Mouse (Mus musculus): Measurements from ENCODE around the gene Eif4e3. TPM values are rescaled to one million over a fixed set of nuclear protein-coding genes. Genes with fewer than 3 reads are reported as not detected.
A peak's percentile ranks its signal among the peaks of the same experiment; 100 is the strongest.

The Eif4e3 gene
- polyA plus RNA-seq, 1 experiment from 2014 or later, result 10.8 TPM

- Histone ChIP-seq H3K27ac (replicated peaks) (no peak overlapping the region), H3K4me1 (peaks cover 32% of the 10 kb centered on the region), H3K27me3 (ENCODE audit: low read depth, poor library complexity, severe bottlenecking) (no peaks in the 10 kb centered on the region), H3K36me3 (no peaks in the 10 kb centered on the region), H3K9me3 (replicated peaks) (no peaks in the 10 kb centered on the region), H3K4me3 (no peak overlapping the region)
- DNase-seq (ENCODE audit: low spot score), result no peak
- 91% methylated on average over 2 of the region's 2 CpGs for WGBS
Measured at GRCm38 (mm10) chr6:99656088-99656487, 10.5 kb downstream of the Eif4e3 start.

GRCm38 (mm10) chr6:99655488-99655887 is 11.1 kb downstream of the Eif4e3 start:
- no peak overlapping the region for H3K27ac ChIP-seq (replicated peaks)
- H3K4me3 ChIP-seq, result no peak overlapping the region
- H3K4me1 ChIP-seq, result peaks cover 29% of the 10 kb centered on the region
- DNase-seq (ENCODE audit: low spot score), result no peak
- H3K9me3 ChIP-seq (replicated peaks), result no peaks in the 10 kb centered on the region
- no peaks in the 10 kb centered on the region for H3K36me3 ChIP-seq
- 63% methylated on average over 7 of the region's 7 CpGs for WGBS
- H3K27me3 ChIP-seq (ENCODE audit: low read depth, poor library complexity, severe bottlenecking), result no peaks in the 10 kb centered on the region

GRCm38 (mm10) chr6:99654343-99654742 is 12.2 kb downstream of the Eif4e3 start:
- Histone ChIP-seq H3K27ac (replicated peaks) (no peak overlapping the region), H3K4me1 (peaks cover 29% of the 10 kb centered on the region), H3K27me3 (ENCODE audit: low read depth, poor library complexity, severe bottlenecking) (no peaks in the 10 kb centered on the region), H3K36me3 (no peaks in the 10 kb centered on the region), H3K4me3 (no peak overlapping the region), H3K9me3 (replicated peaks) (no peaks in the 10 kb centered on the region)
- WGBS, result 71% methylated on average over 5 of the region's 5 CpGs
- DNase-seq (ENCODE audit: low spot score), result no peak

GRCm38 (mm10) chr6:99652341-99652740 is 14.2 kb downstream of the Eif4e3 start:
- DNase-seq (ENCODE audit: low spot score), result no peak
- H3K9me3 ChIP-seq (replicated peaks), result no peaks in the 10 kb centered on the region
- H3K27me3 ChIP-seq (ENCODE audit: low read depth, poor library complexity, severe bottlenecking), result no peaks in the 10 kb centered on the region
- H3K27ac ChIP-seq (replicated peaks), result 0 out of 2 replicates have a peak overlapping the region, but pooled peaks have one; percentile 28
- 83% methylated on average over 2 of the region's 2 CpGs for WGBS
- no peaks in the 10 kb centered on the region for H3K36me3 ChIP-seq
- peaks cover 24% of the 10 kb centered on the region for H3K4me1 ChIP-seq
- H3K4me3 ChIP-seq, result no peak overlapping the region

- Histone ChIP-seq H3K27me3 (ENCODE audit: low read depth, poor library complexity, severe bottlenecking) (no peaks in the 10 kb centered on the region), H3K27ac (replicated peaks) (no peak overlapping the region), H3K36me3 (peaks cover 7% of the 10 kb centered on the region), H3K9me3 (replicated peaks) (no peaks in the 10 kb centered on the region), H3K4me1 (peaks cover 18% of the 10 kb centered on the region), H3K4me3 (no peak overlapping the region)
- DNase-seq (ENCODE audit: low spot score), result no peak
- WGBS, result 65% methylated on average over 2 of the region's 2 CpGs
Measured at GRCm38 (mm10) chr6:99649307-99649706, 17.3 kb downstream of the Eif4e3 start.

- H3K36me3 ChIP-seq, result peaks cover 7% of the 10 kb centered on the region
- no peak for DNase-seq (ENCODE audit: low spot score)
- no peak overlapping the region for H3K4me3 ChIP-seq
Measured at GRCm38 (mm10) chr6:99646344-99646743, 20.2 kb downstream of the Eif4e3 start.

GRCm38 (mm10) chr6:99644876-99645275 is 21.7 kb downstream of the Eif4e3 start:
- Histone ChIP-seq H3K36me3 (peaks cover 8% of the 10 kb centered on the region), H3K27ac (replicated peaks) (no peak overlapping the region), H3K4me1 (peaks cover 10% of the 10 kb centered on the region), H3K9me3 (replicated peaks) (no peaks in the 10 kb centered on the region), H3K4me3 (no peak overlapping the region), H3K27me3 (ENCODE audit: low read depth, poor library complexity, severe bottlenecking) (no peaks in the 10 kb centered on the region)
- WGBS, result 86% methylated on average over 5 of the region's 5 CpGs
- no peak for DNase-seq (ENCODE audit: low spot score)

More at GRCm38 (mm10) chr6:99646344-99646743, 20.2 kb downstream of the Eif4e3 start:
- 60% methylated on average over 10 of the region's 10 CpGs for WGBS
- Histone ChIP-seq H3K27me3 (ENCODE audit: low read depth, poor library complexity, severe bottlenecking) (no peaks in the 10 kb centered on the region), H3K4me1 (peaks cover 12% of the 10 kb centered on the region), H3K27ac (replicated peaks) (no peak overlapping the region), H3K9me3 (replicated peaks) (no peaks in the 10 kb centered on the region)

- DNase-seq (ENCODE audit: low spot score), result no peak
- 85% methylated on average over 5 of the region's 5 CpGs for WGBS
Measured at GRCm38 (mm10) chr6:99644386-99644785, 22.2 kb downstream of the Eif4e3 start.

GRCm38 (mm10) chr6:99643439-99644199 is 23.0 kb downstream of the Eif4e3 start:
- Histone ChIP-seq H3K27me3 (ENCODE audit: low read depth, poor library complexity, severe bottlenecking) (no peaks in the 10 kb centered on the region), H3K4me1 (peaks cover 10% of the 10 kb centered on the region), H3K4me3 (no peak overlapping the region), H3K9me3 (replicated peaks) (no peaks in the 10 kb centered on the region), H3K27ac (replicated peaks) (no peak overlapping the region), H3K36me3 (peaks cover 11% of the 10 kb centered on the region)
- no peak for DNase-seq (ENCODE audit: low spot score)
- WGBS, result 72% methylated on average over 10 of the region's 10 CpGs

More at GRCm38 (mm10) chr6:99644386-99644785, 22.2 kb downstream of the Eif4e3 start:
- H3K9me3 ChIP-seq (replicated peaks), result no peaks in the 10 kb centered on the region
- peaks cover 10% of the 10 kb centered on the region for H3K4me1 ChIP-seq
- H3K4me3 ChIP-seq, result no peak overlapping the region
- H3K27ac ChIP-seq (replicated peaks), result no peak overlapping the region
- no peaks in the 10 kb centered on the region for H3K27me3 ChIP-seq (ENCODE audit: low read depth, poor library complexity, severe bottlenecking)
- H3K36me3 ChIP-seq, result peaks cover 11% of the 10 kb centered on the region

- Histone ChIP-seq H3K4me3 (no peak overlapping the region), H3K27ac (replicated peaks) (no peak overlapping the region), H3K27me3 (ENCODE audit: low read depth, poor library complexity, severe bottlenecking) (no peaks in the 10 kb centered on the region), H3K36me3 (peaks cover 4% of the 10 kb centered on the region; the same call in 1 of the 2 replicates), H3K9me3 (replicated peaks) (no peaks in the 10 kb centered on the region), H3K4me1 (peaks cover 32% of the 10 kb centered on the region)
- no peak for DNase-seq (ENCODE audit: low spot score)
- whole genome bisulfite sequencing, result 83% methylated on average over 4 of the region's 4 CpGs
Measured at GRCm38 (mm10) chr6:99637456-99637855, 29.1 kb downstream of the Eif4e3 start.

GRCm38 (mm10) chr6:99636801-99637200 is 29.8 kb downstream of the Eif4e3 start:
- WGBS, result 83% methylated on average over 8 of the region's 8 CpGs
- H3K36me3 ChIP-seq, result peaks cover 6% of the 10 kb centered on the region; the same call in 1 of the 2 replicates
- no peak overlapping the region for H3K4me3 ChIP-seq
- no peaks in the 10 kb centered on the region for H3K9me3 ChIP-seq (replicated peaks)
- peaks cover 37% of the 10 kb centered on the region for H3K4me1 ChIP-seq
- no peaks in the 10 kb centered on the region for H3K27me3 ChIP-seq (ENCODE audit: low read depth, poor library complexity, severe bottlenecking)
- DNase-seq (ENCODE audit: low spot score), result no peak
- no peak overlapping the region for H3K27ac ChIP-seq (replicated peaks)

- WGBS, result 81% methylated on average over 9 of the region's 9 CpGs
- Histone ChIP-seq H3K27ac (replicated peaks) (no peak overlapping the region), H3K4me1 (peaks cover 37% of the 10 kb centered on the region), H3K27me3 (ENCODE audit: low read depth, poor library complexity, severe bottlenecking) (no peaks in the 10 kb centered on the region), H3K9me3 (replicated peaks) (no peaks in the 10 kb centered on the region), H3K36me3 (peaks cover 6% of the 10 kb centered on the region; the same call in 1 of the 2 replicates), H3K4me3 (no peak overlapping the region)
- no peak for DNase-seq (ENCODE audit: low spot score)
Measured at GRCm38 (mm10) chr6:99636121-99636520, 30.4 kb downstream of the Eif4e3 start.

All from midbrain, embryonic 10.5 days (tissue).